Mouse (Mus musculus) midbrain, embryonic 14.5 days (tissue): Measurements from ENCODE around the gene Teddm3. TPM values are rescaled to one million over a fixed set of nuclear protein-coding genes. Genes with fewer than 3 reads are reported as not detected.

Experiments
- ATAC-seq: fragments of 200-750 bp; cut with Nextera tagmentation; 2 replicates; pipeline ENCODE4 v1.8.0; 2017; ENCODE audit warnings: moderate number of reproducible peaks, moderate library complexity; ENCODE audit not compliant: low FRiP score, low TSS enrichment
- DNase-seq: peaks from one replicate; pipeline ENCODE4 v3.0.0-alpha.2; 2015
- H3K27ac ChIP-seq: fragments of 300-500 bp; sonication (generic); replicated peaks from 2 replicates; pipeline ENCODE4 v1.5.1; 2014; ENCODE audit warnings: mild to moderate bottlenecking, low read depth, low read length, moderate library complexity
- H3K27me3 ChIP-seq: fragments of 300-500 bp; sonication (generic); 2 replicates; pipeline ENCODE4 v1.6.1; 2014; ENCODE audit warnings: low read length, control low read depth, mixed read lengths; ENCODE audit not compliant: control insufficient read depth, insufficient read depth
- H3K36me3 ChIP-seq: fragments of 300-500 bp; sonication (generic); 2 replicates; pipeline ENCODE4 v1.6.1; 2014; ENCODE audit warnings: low read length, control low read depth; ENCODE audit not compliant: control insufficient read depth, insufficient read depth
- H3K4me1 ChIP-seq: fragments of 300-500 bp; sonication (generic); 2 replicates; pipeline ENCODE4 v1.6.1; 2014; ENCODE audit warnings: mild to moderate bottlenecking, antibody characterized with exemption, low read length, control low read depth; ENCODE audit not compliant: control insufficient read depth, insufficient read depth
- H3K4me2 ChIP-seq: fragments of 300-500 bp; sonication (generic); 2 replicates; pipeline ENCODE4 v1.6.1; 2014; ENCODE audit warnings: mild to moderate bottlenecking, low read length, moderate library complexity
- H3K4me3 ChIP-seq: fragments of 300-500 bp; sonication (generic); replicated peaks from 2 replicates; pipeline ENCODE4 v1.5.1; 2014; ENCODE audit warnings: low read depth, low read length
- H3K9ac ChIP-seq: fragments of 300-500 bp; sonication (generic); replicated peaks from 2 replicates; pipeline ENCODE4 v1.6.1; 2014; ENCODE audit warnings: mild to moderate bottlenecking, low read length, moderate library complexity
- H3K9me3 ChIP-seq: fragments of 300-500 bp; sonication (generic); 2 replicates; pipeline ENCODE4 v1.6.1; 2016; ENCODE audit warnings: low read length, control low read depth, mixed read lengths; ENCODE audit not compliant: control insufficient read depth
- WGBS: fragments of 180-500 bp; shearing (Covaris S2); extraction: QIAGEN DNeasy Blood & Tissue Kit; methylation state at CpG from one replicate; pipeline ENCODE4 v1.1.7; 2014; 5-methylcytosine and 5-hydroxymethylcytosine counted together
- polyA plus RNA-seq: library from polyadenylated mRNA; unstranded; fragments of >200 nt; fragmentation: Nextera tagmentation; extraction: Ambion mirVana; gene quantifications from 2 replicates; pipeline ENCODE4 v1.2.1, GENCODE M21; 2014

The Teddm3 gene
- polyA plus RNA-seq, 1 experiment from 2014 or later: not detected

DNA sequence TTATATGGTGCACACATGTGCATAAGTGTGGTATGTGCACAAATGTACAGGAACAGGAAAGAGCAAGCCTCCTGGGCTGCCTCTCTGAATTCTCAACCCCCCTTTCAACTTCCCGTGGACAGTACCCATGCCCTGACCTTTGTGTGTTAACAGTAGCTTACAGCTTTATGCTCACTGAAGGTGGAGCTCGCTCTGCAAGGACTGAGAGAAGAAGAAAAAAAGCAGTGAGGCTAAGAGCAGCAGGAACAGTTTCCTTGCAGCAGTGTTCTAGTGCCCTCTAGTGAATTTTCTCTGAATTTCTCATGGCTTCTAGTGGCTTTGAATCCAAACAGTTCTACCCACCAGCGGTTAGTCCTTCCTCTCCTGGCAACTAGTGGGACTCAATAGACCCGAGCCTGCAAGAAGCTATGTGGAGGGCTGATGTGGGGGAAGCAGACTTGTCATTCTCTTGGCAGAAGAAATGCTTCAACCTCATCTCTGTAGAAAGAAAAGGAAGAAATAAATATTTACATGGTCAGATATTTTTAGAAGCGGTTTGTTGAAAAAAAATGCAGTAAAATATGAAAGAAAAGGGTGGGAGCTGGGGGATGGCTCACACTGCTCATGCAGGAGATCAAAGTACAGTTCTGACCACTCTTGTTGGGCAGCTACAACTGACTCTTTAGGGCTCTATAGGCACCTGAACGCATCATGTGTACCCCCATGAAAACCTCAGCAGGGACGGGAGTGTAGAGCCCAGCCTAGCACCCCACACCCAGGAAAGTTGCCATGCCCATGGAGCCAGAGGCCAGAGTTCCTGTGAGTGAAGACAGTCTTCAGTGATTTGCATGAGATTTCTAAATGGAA is 38.9 kb upstream of the Teddm3 start:
- Histone ChIP-seq H3K4me2 (no peak overlapping the region), H3K4me1 (no peaks in the 10 kb centered on the region), H3K27me3 (no peaks in the 10 kb centered on the region), H3K4me3 (no peak overlapping the region), H3K9me3 (no peaks in the 10 kb centered on the region), H3K9ac (no peak overlapping the region), H3K27ac (no peak overlapping the region), H3K36me3 (no peaks in the 10 kb centered on the region)
- WGBS: 39% methylated on average over 7 of the region's 7 CpGs
- ATAC-seq (peak; percentile 62), DNase-seq (peak; percentile 93)

DNA sequence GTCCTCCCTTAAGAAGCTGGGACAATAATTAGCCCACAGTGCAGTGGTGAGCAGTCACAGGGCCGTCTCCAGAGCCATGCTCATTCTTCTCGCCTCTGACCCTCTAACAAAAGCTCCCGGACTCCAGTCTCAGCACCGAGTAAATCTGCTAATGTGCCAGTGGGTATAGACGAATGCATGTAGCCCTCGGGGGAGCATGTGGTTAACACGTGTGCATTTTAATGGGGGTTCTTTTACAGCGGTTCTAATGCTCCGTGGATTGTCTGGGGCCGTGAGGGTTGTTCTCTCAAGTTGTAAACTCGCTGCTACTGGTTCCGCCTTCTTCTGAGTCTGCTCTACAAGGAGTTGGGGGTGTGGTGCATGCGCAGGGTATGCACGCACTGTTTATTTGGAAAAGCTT is 37.8 kb upstream of the Teddm3 start:
- no peak overlapping the region for H3K4me3 ChIP-seq
- ATAC-seq: no peak
- 60% methylated on average over 14 of the region's 14 CpGs for WGBS
- no peaks in the 10 kb centered on the region for H3K9me3 ChIP-seq
- no peak overlapping the region for H3K9ac ChIP-seq
- H3K4me2 ChIP-seq: no peak overlapping the region
- no peaks in the 10 kb centered on the region for H3K4me1 ChIP-seq
- no peak for DNase-seq
- no peak overlapping the region for H3K27ac ChIP-seq
- H3K36me3 ChIP-seq: no peaks in the 10 kb centered on the region
- no peaks in the 10 kb centered on the region for H3K27me3 ChIP-seq

DNA sequence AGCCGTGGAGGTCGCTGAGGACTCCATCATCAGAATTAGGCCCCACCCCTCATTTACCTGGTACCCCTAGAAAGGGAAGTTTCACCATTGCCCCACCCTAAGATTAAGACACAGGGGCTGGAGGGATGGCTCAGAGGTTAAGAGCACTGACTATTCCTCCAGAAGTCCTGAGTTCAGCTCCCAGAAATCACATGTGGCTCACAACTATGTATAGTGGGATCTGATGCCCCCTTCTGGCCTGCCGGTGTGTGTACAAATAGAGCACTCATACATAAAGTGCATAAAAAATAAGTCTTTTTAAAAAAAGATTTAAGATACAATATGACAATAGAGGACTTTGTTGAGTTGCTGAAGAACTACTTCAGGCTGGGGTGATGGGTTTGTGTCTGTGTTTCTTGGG is 34.5 kb upstream of the Teddm3 start:
- 80% methylated on average over 3 of the region's 3 CpGs for WGBS

DNA sequence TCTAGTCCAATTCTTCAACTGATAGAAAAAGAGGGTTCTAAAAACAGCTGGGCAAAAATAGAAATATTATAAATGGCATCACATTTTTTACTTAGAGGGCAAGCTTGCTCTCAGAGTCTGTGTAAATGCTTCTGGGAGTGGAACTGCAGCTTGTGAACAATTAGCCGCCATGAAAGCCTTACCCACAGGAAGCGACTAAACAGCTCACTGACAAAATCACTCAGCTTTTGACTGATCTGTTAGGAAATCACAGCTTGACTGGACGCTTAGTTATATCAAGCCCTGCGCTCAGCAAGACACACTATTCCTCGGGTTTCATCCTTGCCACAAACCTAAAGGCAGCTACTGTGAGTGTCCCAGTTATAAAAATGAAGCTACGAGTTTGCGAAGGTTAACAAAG is 33.8 kb upstream of the Teddm3 start:
- H3K4me1 ChIP-seq: no peaks in the 10 kb centered on the region
- 45% methylated on average over 7 of the region's 7 CpGs for WGBS
- H3K4me3 ChIP-seq: no peak overlapping the region
- no peak overlapping the region for H3K27ac ChIP-seq
- no peaks in the 10 kb centered on the region for H3K9me3 ChIP-seq
- ATAC-seq (no peak), DNase-seq (peak; percentile 39)
- no peaks in the 10 kb centered on the region for H3K36me3 ChIP-seq
- no peaks in the 10 kb centered on the region for H3K27me3 ChIP-seq
- no peak overlapping the region for H3K4me2 ChIP-seq
- no peak overlapping the region for H3K9ac ChIP-seq

More for the DNA sequence above, 34.5 kb upstream of the Teddm3 start:
- Histone ChIP-seq H3K4me3 (no peak overlapping the region), H3K4me1 (no peaks in the 10 kb centered on the region), H3K4me2 (no peak overlapping the region), H3K27ac (no peak overlapping the region), H3K9me3 (no peaks in the 10 kb centered on the region), H3K27me3 (no peaks in the 10 kb centered on the region), H3K9ac (no peak overlapping the region), H3K36me3 (no peaks in the 10 kb centered on the region)
- ATAC-seq (no peak), DNase-seq (no peak)

DNA sequence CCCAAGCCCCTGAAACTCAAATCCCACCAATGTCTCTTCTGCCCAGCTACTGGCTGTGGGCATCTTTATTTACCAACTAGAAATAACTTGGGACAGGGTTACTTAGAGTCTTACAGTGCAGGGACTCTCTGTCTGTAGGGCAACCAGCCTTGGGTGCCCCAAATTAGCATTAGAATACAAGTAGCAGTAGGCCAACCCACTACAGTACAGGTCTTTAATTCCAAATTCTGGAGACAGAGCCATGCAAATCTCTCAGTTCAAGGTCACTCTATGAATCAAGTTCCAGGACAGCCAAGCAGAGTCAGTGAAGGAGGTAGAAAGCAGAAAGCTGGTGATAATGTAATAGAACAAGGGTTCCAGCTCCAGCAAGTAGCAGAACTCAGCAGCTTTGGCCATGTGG is 30.9 kb upstream of the Teddm3 start:
- no peaks in the 10 kb centered on the region for H3K4me1 ChIP-seq
- H3K9me3 ChIP-seq: no peaks in the 10 kb centered on the region
- ATAC-seq (no peak), DNase-seq (no peak)
- no peak overlapping the region for H3K4me2 ChIP-seq
- no peaks in the 10 kb centered on the region for H3K36me3 ChIP-seq
- H3K4me3 ChIP-seq: no peak overlapping the region
- no peak overlapping the region for H3K9ac ChIP-seq
- H3K27me3 ChIP-seq: no peaks in the 10 kb centered on the region
- H3K27ac ChIP-seq: no peak overlapping the region

DNA sequence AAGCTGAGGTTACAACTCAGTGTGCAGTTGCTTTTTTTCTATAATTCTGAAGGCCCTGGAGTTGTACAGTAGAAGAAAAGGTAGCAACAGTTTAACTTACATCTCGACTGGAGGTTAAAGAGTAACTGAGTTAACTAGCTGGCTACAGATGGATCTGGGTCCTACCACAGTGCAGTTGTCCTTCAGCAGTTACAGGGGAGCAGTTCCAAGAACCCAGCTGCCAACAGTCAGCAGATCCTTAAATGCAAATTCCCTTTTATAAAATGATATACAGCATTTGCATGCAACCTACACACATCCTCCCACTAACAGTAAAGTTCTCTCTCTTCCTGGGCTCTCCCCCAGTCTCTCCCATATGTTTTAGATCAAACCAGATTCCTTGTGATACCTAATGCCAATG is 28.3 kb upstream of the Teddm3 start:
- Histone ChIP-seq H3K9ac (no peak overlapping the region), H3K4me2 (no peak overlapping the region), H3K4me1 (no peaks in the 10 kb centered on the region), H3K27me3 (no peaks in the 10 kb centered on the region), H3K36me3 (no peaks in the 10 kb centered on the region), H3K27ac (no peak overlapping the region), H3K9me3 (no peaks in the 10 kb centered on the region), H3K4me3 (no peak overlapping the region)
- WGBS: 75% methylated on average over 1 of the region's 1 CpGs
- no peak for DNase-seq
- ATAC-seq: no peak

DNA sequence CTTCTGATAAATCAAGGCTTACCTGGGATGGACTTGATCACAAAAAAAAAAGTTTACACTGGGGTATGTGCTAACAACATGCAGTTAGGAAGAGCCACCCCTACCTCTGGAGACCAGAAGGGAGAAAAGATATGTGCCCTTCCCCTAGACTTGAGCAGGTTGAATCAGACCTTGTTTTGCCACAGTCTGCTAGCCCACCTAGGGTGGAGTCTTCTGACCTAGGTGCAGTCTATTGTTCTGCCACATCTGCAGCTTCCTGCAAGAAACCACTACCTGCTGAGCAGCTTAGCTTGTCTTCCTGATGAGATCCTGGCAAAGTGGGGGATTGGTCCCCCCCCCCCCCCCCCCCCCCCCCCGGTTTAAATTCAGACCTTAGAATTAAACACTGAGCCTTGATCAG is 21.4 kb upstream of the Teddm3 start:
- H3K4me1 ChIP-seq: no peaks in the 10 kb centered on the region
- H3K9ac ChIP-seq: no peak overlapping the region
- no peak overlapping the region for H3K4me3 ChIP-seq
- DNase-seq: no peak
- WGBS: no CpG with 5 or more reads among the region's 1 CpGs
- ATAC-seq: no peak
- H3K27ac ChIP-seq: no peak overlapping the region
- no peak overlapping the region for H3K4me2 ChIP-seq
- no peaks in the 10 kb centered on the region for H3K27me3 ChIP-seq
- no peaks in the 10 kb centered on the region for H3K9me3 ChIP-seq
- H3K36me3 ChIP-seq: no peaks in the 10 kb centered on the region

DNA sequence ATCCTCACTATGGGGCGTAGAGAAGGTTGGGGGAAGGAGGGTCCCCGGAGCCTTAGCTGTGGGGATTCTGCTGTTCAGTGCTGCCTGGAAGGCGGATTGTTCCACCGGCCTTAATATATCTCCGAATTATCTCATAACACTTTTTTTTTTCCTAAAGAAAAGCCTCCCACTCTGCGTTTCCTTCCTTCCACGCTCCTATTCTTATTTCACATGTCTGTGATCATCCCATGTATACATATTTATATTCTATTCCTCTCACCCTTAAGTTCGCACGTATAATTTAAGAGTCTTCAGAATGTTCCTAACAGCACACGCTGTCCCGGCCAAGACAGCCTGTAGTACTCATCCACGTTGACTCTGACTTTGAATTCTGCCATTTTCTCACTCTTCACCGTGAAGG is 14.9 kb upstream of the Teddm3 start:
- ATAC-seq (no peak), DNase-seq (no peak)
- no peaks in the 10 kb centered on the region for H3K27me3 ChIP-seq
- no peaks in the 10 kb centered on the region for H3K36me3 ChIP-seq
- WGBS: 91% methylated on average over 13 of the region's 13 CpGs
- H3K9ac ChIP-seq: no peak overlapping the region
- H3K4me2 ChIP-seq: no peak overlapping the region
- no peaks in the 10 kb centered on the region for H3K4me1 ChIP-seq
- no peak overlapping the region for H3K4me3 ChIP-seq
- no peak overlapping the region for H3K27ac ChIP-seq
- no peaks in the 10 kb centered on the region for H3K9me3 ChIP-seq
